Mouse (Mus musculus): ENCODE data around the gene Gm10097. TPM values are rescaled to one million over a fixed set of nuclear protein-coding genes. Genes with fewer than 3 reads are reported as not detected.

Gm10097 gene
- total and polyA plus RNA-seq, 3 experiments, result not detected

DNA sequence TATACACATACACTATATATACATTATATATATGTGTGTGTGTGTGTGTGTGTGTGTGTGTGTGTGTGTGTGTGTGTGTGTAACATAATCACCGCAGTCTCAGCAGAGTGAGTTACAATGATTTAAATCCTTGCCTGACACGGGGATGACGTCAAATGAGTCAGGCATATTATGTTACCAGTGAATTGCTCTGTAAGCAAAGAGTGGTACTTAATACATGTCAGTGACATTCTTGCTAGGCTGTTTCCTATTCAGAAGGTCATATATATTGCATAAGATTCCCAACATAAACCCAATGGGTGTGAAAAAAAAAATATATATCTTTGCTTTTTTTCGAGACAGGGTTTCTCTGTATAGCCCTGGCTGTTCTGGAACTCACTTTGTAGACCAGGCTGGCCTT lies 20.1 kb downstream of the Gm10097 start:
- peaks cover 0 to 7% of the 10 kb centered on the region in 2 experiments for H3K36me3 ChIP-seq (replicated peaks in 1 of 2; ENCODE audit: control insufficient read depth in 1 of 2, insufficient read depth in 1 of 2, low read length in 1 of 2)
- DNase-seq (ENCODE audit: extremely low read depth), result no peak
- dilution Hi-C loops (cut with MboI; ENCODE audit: extremely low pct_ligation_motif_present, extremely low pct_unique_long_range_greater_than_20kb, low sequenced_read_pairs), result no loop called here

DNA sequence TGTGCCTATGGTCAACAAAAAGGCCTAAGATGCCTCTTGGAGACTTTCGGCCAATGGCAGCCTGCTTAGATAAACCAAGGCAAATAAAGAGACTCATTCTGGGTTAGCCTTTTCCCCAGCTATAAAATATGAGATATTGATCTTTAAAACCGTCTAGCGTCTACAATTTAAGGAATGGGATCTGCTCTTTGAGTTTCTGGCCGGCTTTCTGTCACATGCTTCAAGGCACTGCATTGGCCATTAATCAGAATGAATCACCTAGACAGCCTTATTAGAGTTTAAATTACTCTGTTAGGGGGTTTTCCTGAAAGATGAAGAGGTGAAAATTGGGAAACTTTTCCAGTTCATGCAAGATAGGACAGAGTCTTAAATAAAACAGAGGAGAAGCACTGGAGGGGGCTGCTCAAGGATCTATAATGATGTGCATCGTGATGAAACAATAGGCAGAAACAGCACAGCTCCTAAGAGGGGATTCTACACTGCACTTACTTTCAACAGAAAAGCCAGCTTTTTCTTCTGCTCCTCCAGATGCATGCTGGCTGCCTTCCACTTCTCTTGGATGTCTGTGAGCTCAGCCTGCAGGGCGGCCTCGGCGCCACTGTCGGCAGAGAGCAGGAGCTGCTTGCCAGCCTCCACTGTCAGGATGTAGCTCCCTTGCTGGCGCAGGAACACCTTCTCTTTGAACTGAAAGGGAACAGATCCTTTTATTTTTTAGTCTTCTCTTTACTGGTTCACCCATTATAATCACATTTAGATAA lies 28.2 kb downstream of the Gm10097 start:
- H3K9ac ChIP-seq (ENCODE audit: insufficient read depth, low read depth), result no peak overlapping the region
- H3K9me3 ChIP-seq (replicated peaks; ENCODE audit: low read length), result no peaks in the 10 kb centered on the region
- peaks cover 0 to 24% of the 10 kb centered on the region in 2 experiments for H3K36me3 ChIP-seq (replicated peaks in 1 of 2; ENCODE audit: control insufficient read depth in 1 of 2, insufficient read depth in 1 of 2, low read length in 1 of 2)
- H3K27ac ChIP-seq (ENCODE audit: insufficient read depth, low read depth), result no peak overlapping the region
- in situ Hi-C loops (cut with MboI; ENCODE audit: low pct_ligation_motif_present, low pct_unique_long_range_greater_than_20kb, low sequenced_read_pairs), result no loop called here
- dilution Hi-C loops (cut with MboI; ENCODE audit: extremely low pct_ligation_motif_present, extremely low pct_unique_long_range_greater_than_20kb, low sequenced_read_pairs), result no loop called here
- H3K27me3 ChIP-seq (replicated peaks), result no peaks in the 10 kb centered on the region
- no peak overlapping the region for H3K4me3 ChIP-seq (replicated peaks in 1 of 3; ENCODE audit: low read depth in 2 of 3, low read length in 2 of 3, poor library complexity in 1 of 3)
- H3K4me2 ChIP-seq (ENCODE audit: insufficient read depth, low read depth, poor library complexity, severe bottlenecking), result no peak overlapping the region
- no peaks in the 10 kb centered on the region for H3K79me2 ChIP-seq (replicated peaks; ENCODE audit: control insufficient read depth, extremely low read depth, insufficient read depth, poor library complexity, severe bottlenecking)
- DNase-seq (ENCODE audit: extremely low read depth), result no peak
- TF ChIP-seq E2F4 (IDR thresholded peaks at IDR 0.05; ENCODE audit: insufficient replicate concordance, low read depth, low read length), result no peak
- no peak for TF ChIP-seq SIN3A (IDR thresholded peaks at IDR 0.05; ENCODE audit: low read length)
- TF ChIP-seq MEF2A (IDR thresholded peaks at IDR 0.05; ENCODE audit: borderline replicate concordance, low read depth, low read length), result no peak
- no peak for TF ChIP-seq NELFE (IDR thresholded peaks at IDR 0.05; ENCODE audit: low read depth, low read length)
- TF ChIP-seq MAFK (IDR thresholded peaks at IDR 0.05; ENCODE audit: insufficient replicate concordance, low read length), result no peak
- TF ChIP-seq ZMIZ1 (IDR thresholded peaks at IDR 0.05; ENCODE audit: low read depth, low read length), result no peak
- TF ChIP-seq MYC (IDR thresholded peaks at IDR 0.05; ENCODE audit: low read depth, low read length), result no peak
- TF ChIP-seq TCF12 (IDR thresholded peaks at IDR 0.05; ENCODE audit: low read depth, low read length), result no peak
- TF ChIP-seq CHD2 (IDR thresholded peaks at IDR 0.05; ENCODE audit: low read length), result no peak
- TF ChIP-seq UBTF (IDR thresholded peaks at IDR 0.05; ENCODE audit: low read depth, low read length), result no peak
- TF ChIP-seq GABPA (IDR thresholded peaks at IDR 0.05; ENCODE audit: insufficient replicate concordance, low read depth, low read length), result no peak
- TF ChIP-seq CTCF (conservative IDR thresholded peaks at IDR 0.05 in 1 of 2, IDR thresholded peaks at IDR 0.05 in 1 of 2; ENCODE audit: low read depth in 2 of 2, low read length in 2 of 2), result no peak
- no peak for TF ChIP-seq RCOR1 (conservative IDR thresholded peaks at IDR 0.05; ENCODE audit: low read depth, low read length)
- no peak for TF ChIP-seq IRF4 (IDR thresholded peaks at IDR 0.05; ENCODE audit: low read depth, low read length)
- TF ChIP-seq RAD21 (IDR thresholded peaks at IDR 0.05; ENCODE audit: low read depth, low read length), result no peak
- no peaks in the 10 kb centered on the region for H3K4me1 ChIP-seq (ENCODE audit: control insufficient read depth in 1 of 2, insufficient read depth in 2 of 2)

More for the DNA sequence above, 20.1 kb downstream of the Gm10097 start:
- TF ChIP-seq POLR2A (IDR thresholded peaks at IDR 0.05; ENCODE audit: low read depth, low read length) (no peak), ZMIZ1 (IDR thresholded peaks at IDR 0.05; ENCODE audit: low read depth, low read length) (no peak), HCFC1 (IDR thresholded peaks at IDR 0.05; ENCODE audit: low read depth, low read length) (no peak), ZNF384 (IDR thresholded peaks at IDR 0.05; ENCODE audit: low read depth, low read length) (no peak), SIN3A (IDR thresholded peaks at IDR 0.05; ENCODE audit: low read length) (no peak), CHD2 (IDR thresholded peaks at IDR 0.05; ENCODE audit: low read length) (no peak), USF1 (IDR thresholded peaks at IDR 0.05; ENCODE audit: low read depth, low read length) (no peak), MXI1 (IDR thresholded peaks at IDR 0.05; ENCODE audit: low read depth, low read length) (no peak), MAFK (IDR thresholded peaks at IDR 0.05; ENCODE audit: insufficient replicate concordance, low read length) (no peak), EP300 (IDR thresholded peaks at IDR 0.05; ENCODE audit: low read length) (no peak), TBP (conservative IDR thresholded peaks at IDR 0.05; ENCODE audit: low read depth, low read length) (no peak), MYC (IDR thresholded peaks at IDR 0.05; ENCODE audit: low read depth, low read length) (no peak), GABPA (IDR thresholded peaks at IDR 0.05; ENCODE audit: insufficient replicate concordance, low read depth, low read length) (no peak), SMC3 (IDR thresholded peaks at IDR 0.05; ENCODE audit: low read depth, low read length) (no peak), E2F4 (IDR thresholded peaks at IDR 0.05; ENCODE audit: insufficient replicate concordance, low read depth, low read length) (no peak)
- no peak overlapping the region for H3K4me2 ChIP-seq (ENCODE audit: insufficient read depth, low read depth, poor library complexity, severe bottlenecking)
- H3K4me3 ChIP-seq (replicated peaks in 1 of 3; ENCODE audit: low read depth in 2 of 3, low read length in 2 of 3, poor library complexity in 1 of 3), result no peak overlapping the region
- no peaks in the 10 kb centered on the region for H3K27me3 ChIP-seq (replicated peaks)
- no peak overlapping the region for H3K9ac ChIP-seq (ENCODE audit: insufficient read depth, low read depth)
- H3K79me2 ChIP-seq (replicated peaks; ENCODE audit: control insufficient read depth, extremely low read depth, insufficient read depth, poor library complexity, severe bottlenecking), result no peaks in the 10 kb centered on the region
- in situ Hi-C loops (cut with MboI; ENCODE audit: low pct_ligation_motif_present, low pct_unique_long_range_greater_than_20kb, low sequenced_read_pairs), result no loop called here
- H3K9me3 ChIP-seq (replicated peaks; ENCODE audit: low read length), result no peaks in the 10 kb centered on the region
- H3K4me1 ChIP-seq (ENCODE audit: control insufficient read depth in 1 of 2, insufficient read depth in 2 of 2), result peaks cover 0 to 3% of the 10 kb centered on the region in 2 experiments; a peak in 1 of 4 replicates
- no peak overlapping the region for H3K27ac ChIP-seq (ENCODE audit: insufficient read depth, low read depth)

Data from CH12.LX (cell line).